Mouse (Mus musculus) heart, postnatal 14 days (tissue): ENCODE measurements around the gene Lrfn4. TPM values are rescaled to one million over a fixed set of nuclear protein-coding genes. Genes with fewer than 3 reads are reported as not detected.
"Not testable (repeated sequence)": the region's sequence is repeated elsewhere in the genome, so short reads cannot be mapped to it uniquely, and the experiment has no call there.

Source experiments
- DNase-seq, 2 experiments: peaks; one replicate each; pipeline ENCODE4 v3.0.0; 2021 to 2022
- intact Hi-C: fragments of 180-260 bp; cut with DNase I; formaldehyde crosslinking; loops from one replicate; pipeline ENCODE4 v1.15.1; 2025
- total RNA-seq, 2 experiments: library from RNA; stranded (reverse); gene quantifications; 2 replicates each; pipeline ENCODE4 v1.2.3; 2021

Lrfn4 gene
- total RNA-seq, 2 experiments from 2014 or later: 10.0 to 11.5 TPM

GRCm38 (mm10) chr19:4613464-4614304 is 1.8 kb downstream of the Lrfn4 start:
- intact Hi-C loops: no loop called here

DNA sequence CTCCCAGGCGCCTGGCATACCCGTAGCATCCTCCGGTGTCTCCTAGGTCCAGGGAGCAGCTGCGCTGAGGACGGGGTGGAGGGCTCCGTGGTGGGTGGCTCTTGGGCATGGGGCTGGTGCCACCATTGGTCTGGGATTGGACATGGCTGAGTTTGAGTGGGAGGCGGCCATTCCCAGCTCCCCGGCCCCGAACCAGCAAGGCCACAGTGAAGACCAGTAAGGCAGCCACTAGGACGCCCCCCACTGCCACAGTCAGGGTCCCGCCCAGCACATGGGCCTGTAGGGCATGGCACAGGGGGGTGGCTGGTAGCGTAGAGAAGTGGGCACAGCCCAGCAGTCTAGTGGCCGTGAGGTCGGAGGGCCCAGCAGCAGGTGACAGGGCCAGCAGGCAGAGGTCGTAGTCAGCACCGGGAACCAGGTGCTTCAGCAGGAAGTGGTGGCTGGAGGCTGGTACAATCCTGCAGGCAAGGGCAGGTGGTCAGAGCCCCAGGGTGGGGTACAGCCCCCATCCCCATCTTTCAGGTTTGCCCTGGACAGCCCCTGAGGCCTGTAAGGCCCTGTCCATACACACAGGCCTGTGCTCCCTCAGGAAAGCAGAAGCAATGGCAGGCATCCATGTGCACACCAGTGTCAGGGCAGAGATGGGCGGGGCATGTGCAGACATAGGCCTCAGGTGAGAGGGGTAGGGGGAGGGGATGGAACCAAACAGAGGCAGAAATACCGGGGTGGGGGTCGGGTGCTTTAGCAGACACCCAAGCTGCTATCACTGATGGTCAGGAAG is 3.1 kb downstream of the Lrfn4 start:
- DNase-seq: no peak
- intact Hi-C loops: no loop called here

More at GRCm38 (mm10) chr19:4613464-4614304, 1.8 kb downstream of the Lrfn4 start:
- no peak for DNase-seq

GRCm38 (mm10) chr19:4610109-4610508 is 5.4 kb downstream of the Lrfn4 start:
- intact Hi-C loops: no loop called here
- DNase-seq: peak in 1 of 2 experiments; percentile 37

- no peak for DNase-seq
- intact Hi-C loops: no loop called here
Measured at GRCm38 (mm10) chr19:4608511-4608910, 7.0 kb downstream of the Lrfn4 start.

DNA sequence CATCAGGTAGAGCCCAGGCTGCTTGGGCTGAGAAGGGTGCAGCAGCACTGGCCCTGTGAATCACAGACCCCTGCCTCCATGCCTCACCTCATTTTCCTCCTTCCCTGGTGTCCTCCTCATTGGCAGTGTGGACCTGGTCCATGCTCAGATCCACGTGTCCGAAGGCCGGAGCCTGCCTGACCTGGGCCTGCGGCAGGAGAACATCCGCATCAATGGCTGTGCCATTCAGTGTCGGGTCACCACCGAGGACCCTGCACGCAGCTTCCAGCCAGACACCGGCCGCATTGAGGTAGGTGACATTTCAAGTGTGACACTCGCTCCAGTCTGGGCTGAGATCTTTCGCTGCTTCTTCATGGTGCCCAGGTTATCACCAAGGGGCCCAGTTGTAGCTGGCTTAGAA is 8.1 kb downstream of the Lrfn4 start:
- intact Hi-C loops: no loop called here
- no peak for DNase-seq

GRCm38 (mm10) chr19:4605654-4606053 is 9.8 kb downstream of the Lrfn4 start:
- intact Hi-C loops: no loop called here
- DNase-seq: no peak

GRCm38 (mm10) chr19:4603801-4604723 is 11.4 kb downstream of the Lrfn4 start:
- peak; percentile 26 to 50 for DNase-seq
- intact Hi-C loops: no loop called here

- intact Hi-C loops: no loop called here
- DNase-seq: no peak
Measured at GRCm38 (mm10) chr19:4602459-4602858, 13.0 kb downstream of the Lrfn4 start.

DNA sequence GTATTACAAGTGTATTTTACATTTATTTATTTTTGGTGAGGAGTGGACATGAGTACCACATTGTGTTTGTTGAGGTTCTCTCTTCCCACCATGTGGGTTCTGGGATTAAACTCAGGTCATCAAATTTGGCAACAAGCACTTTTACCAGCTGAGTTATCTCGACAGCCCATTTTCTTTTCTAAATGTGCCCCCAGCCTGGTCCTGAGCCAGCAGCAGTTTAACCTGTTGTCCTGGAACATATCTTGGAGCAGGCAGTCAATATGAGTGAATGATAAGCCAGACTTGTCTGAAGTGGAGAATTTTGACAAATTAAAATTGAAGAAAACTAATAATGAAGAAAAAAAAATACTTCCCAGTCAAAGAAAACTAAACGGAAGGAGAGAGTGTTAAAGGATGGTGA is 19.4 kb downstream of the Lrfn4 start:
- intact Hi-C loops: no loop called here
- DNase-seq: no peak

- intact Hi-C loops: no loop called here
Measured at GRCm38 (mm10) chr19:4593792-4594522, 21.5 kb downstream of the Lrfn4 start.

GRCm38 (mm10) chr19:4590025-4590424 is 25.4 kb downstream of the Lrfn4 start:
- intact Hi-C loops: no loop called here

More at GRCm38 (mm10) chr19:4593792-4594522, 21.5 kb downstream of the Lrfn4 start:
- DNase-seq: no peak

DNA sequence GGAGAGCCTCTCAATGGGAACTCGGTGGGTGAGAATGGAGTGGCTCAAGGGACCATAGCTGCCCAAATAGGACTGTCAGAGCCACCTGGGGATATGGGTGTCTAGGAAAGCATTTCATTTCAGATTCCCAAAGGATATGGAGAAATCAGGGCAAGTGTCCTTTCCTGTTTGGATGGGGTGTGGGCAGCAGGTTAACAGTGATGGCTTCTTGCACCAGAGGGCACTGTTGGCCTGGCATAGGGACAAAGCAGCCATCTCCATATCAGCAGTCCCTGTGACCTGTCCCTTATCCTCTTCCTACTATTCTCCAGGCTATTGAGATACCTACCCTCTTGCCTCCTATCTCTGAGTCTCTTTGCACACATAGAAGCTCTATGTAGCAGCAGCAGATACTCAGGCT is 26.4 kb downstream of the Lrfn4 start:
- intact Hi-C loops: no loop called here
- peak in 1 of 2 experiments; percentile 22 for DNase-seq

More at GRCm38 (mm10) chr19:4590025-4590424, 25.4 kb downstream of the Lrfn4 start:
- DNase-seq: no peak

GRCm38 (mm10) chr19:4588430-4588829 is 27.0 kb downstream of the Lrfn4 start:
- intact Hi-C loops: no loop called here
- no peak for DNase-seq

DNA sequence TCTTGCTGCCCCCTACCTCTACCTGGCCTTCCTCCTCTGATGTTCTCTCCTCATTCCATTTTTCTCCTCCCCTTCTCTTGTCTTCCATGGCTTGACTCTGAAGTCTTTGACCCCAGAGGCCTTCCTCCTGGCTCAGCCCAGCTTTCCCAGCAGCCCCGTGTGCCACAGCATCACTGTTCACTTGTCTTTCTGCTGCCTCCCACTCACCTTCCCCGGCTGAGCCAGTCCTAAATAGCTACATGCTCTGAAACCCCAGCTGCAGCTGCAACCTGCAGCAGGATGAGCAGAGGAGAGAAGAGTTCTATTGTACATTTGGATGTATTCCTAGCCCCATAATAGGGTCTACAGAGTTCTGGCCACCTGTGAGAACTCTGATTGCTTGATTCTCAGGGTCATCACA is 28.0 kb downstream of the Lrfn4 start:
- intact Hi-C loops: no loop called here
- DNase-seq: no peak

GRCm38 (mm10) chr19:4586783-4587182 is 28.7 kb downstream of the Lrfn4 start:
- intact Hi-C loops, DNase-seq: not testable (repeated sequence)

- intact Hi-C loops: no loop called here
- no peak for DNase-seq
Measured at GRCm38 (mm10) chr19:4583856-4584255, 31.6 kb downstream of the Lrfn4 start.

DNA sequence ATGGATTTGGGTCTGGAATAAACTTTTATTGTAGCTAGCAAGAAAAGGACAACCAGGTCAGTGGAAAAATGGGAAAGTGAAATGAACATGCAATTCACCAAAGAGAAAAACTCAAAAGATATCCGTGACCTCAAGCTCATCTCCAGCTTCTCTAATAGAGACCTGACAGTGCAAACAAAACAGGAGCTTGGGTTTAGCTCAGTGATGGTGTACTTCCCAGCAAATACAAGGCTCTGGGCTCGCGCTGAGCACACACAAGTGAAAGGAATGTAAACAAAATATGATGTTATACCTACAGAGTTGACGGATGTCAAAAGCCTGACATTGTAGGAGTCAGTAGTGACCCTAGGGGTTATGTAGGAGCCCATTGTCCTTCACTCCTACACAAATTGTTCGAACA is 36.2 kb downstream of the Lrfn4 start:
- no peak for DNase-seq
- intact Hi-C loops: no loop called here

DNA sequence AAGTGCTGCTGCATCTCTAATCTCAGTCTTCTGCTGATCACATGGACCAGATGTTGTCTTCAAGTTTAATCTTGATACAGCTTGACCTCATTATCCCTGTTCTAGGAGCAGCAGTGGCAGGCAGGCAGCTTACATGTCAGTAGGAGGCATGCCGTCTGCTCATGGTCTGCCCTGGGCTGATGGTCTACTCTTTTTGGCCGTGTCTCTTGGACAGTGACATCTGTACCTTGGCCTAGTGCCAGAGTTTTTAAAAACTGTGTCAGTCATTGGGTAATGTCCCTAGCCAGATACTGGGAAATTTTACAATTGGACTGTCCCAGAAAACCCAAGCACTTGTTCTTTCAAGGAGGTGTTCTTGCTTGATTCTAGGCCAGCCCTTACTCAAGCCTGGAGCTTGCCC is 36.7 kb downstream of the Lrfn4 start:
- peak; percentile 31 to 40 for DNase-seq
- intact Hi-C loops: no loop called here

- no peak for DNase-seq
- intact Hi-C loops: no loop called here
Measured at GRCm38 (mm10) chr19:4573241-4573640, 42.2 kb downstream of the Lrfn4 start.

DNA sequence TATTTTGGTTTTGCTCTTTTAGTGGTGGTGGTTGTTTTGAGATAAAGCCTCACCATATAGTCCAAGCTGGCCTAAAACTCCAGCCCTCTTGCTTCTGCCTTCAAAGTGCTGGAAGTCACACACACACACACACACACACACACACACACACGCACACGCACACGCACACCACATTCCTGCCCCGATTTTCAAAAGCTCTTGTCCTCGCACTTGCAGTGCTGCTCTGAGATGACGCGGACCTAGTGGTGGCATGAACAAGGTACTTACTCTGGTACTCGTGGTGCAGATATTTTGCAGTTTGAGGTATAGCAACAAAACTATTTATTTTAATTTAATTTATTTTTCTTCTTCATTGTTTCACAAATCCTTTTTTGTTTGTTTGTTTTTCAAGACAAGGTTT is 43.0 kb downstream of the Lrfn4 start:
- intact Hi-C loops: no loop called here
- DNase-seq: no peak
